Mouse (Mus musculus) lung, postnatal 0 days (tissue): Measurements from ENCODE around the gene Pnpla5. TPM values are rescaled to one million over a fixed set of nuclear protein-coding genes. Genes with fewer than 3 reads are reported as not detected.

ENCODE experiments used
- ATAC-seq: fragments of 200-750 bp; cut with Nextera tagmentation; 2 replicates; pipeline ENCODE4 v1.8.0; 2017; ENCODE audit warnings: moderate library complexity
- DNase-seq: peaks from one replicate; pipeline ENCODE4 v3.0.0-alpha.2; 2016; ENCODE audit warnings: low spot score
- H3K27ac ChIP-seq: fragments of 300-500 bp; sonication (generic); 2 replicates; pipeline ENCODE4 v1.5.1; 2014; ENCODE audit warnings: antibody characterized with exemption, mild to moderate bottlenecking, low read length, mixed read lengths
- H3K27me3 ChIP-seq: fragments of 300-500 bp; sonication (generic); replicated peaks from 2 replicates; pipeline ENCODE4 v1.6.1; 2014; ENCODE audit warnings: low read length, mixed read lengths; ENCODE audit not compliant: insufficient read depth
- H3K36me3 ChIP-seq: fragments of 300-500 bp; sonication (generic); 2 replicates; pipeline ENCODE4 v1.6.1; 2014; ENCODE audit warnings: low read length, mixed read lengths; ENCODE audit not compliant: insufficient read depth
- H3K4me1 ChIP-seq: fragments of 300-500 bp; sonication (generic); 2 replicates; pipeline ENCODE4 v1.6.1; 2014; ENCODE audit warnings: antibody characterized with exemption, low read depth, low read length, mixed read lengths; ENCODE audit not compliant: insufficient read depth
- H3K4me2 ChIP-seq: fragments of 300-500 bp; sonication (generic); replicated peaks from 2 replicates; pipeline ENCODE4 v1.6.1; 2014; ENCODE audit warnings: low read depth, mild to moderate bottlenecking, low read length, moderate library complexity, mixed read lengths
- H3K4me3 ChIP-seq: fragments of 300-500 bp; sonication (generic); 2 replicates; pipeline ENCODE4 v1.5.1; 2014; ENCODE audit warnings: low read depth, low read length
- H3K9ac ChIP-seq: fragments of 300-500 bp; sonication (generic); replicated peaks from 2 replicates; pipeline ENCODE4 v1.6.1; 2014; ENCODE audit warnings: low read depth, mild to moderate bottlenecking
- H3K9me3 ChIP-seq: fragments of 300-500 bp; sonication (generic); 2 replicates; pipeline ENCODE4 v1.6.1; 2016; ENCODE audit warnings: low read length, mixed read lengths
- CTCF ChIP-seq: IDR thresholded peaks from 2 replicates; pipeline ENCODE4 v1.5.1; 2016; ENCODE audit warnings: antibody characterized with exemption, mild to moderate bottlenecking
- EP300 ChIP-seq: IDR thresholded peaks from 2 replicates; pipeline ENCODE4 v1.6.1; 2016; ENCODE audit warnings: antibody characterized with exemption, mild to moderate bottlenecking, control low read depth
- WGBS: fragments of 180-500 bp; shearing (Covaris S2); extraction: QIAGEN DNeasy Blood & Tissue Kit; methylation state at CpG from one replicate; pipeline ENCODE4 v1.1.7; 2014; 5-methylcytosine and 5-hydroxymethylcytosine counted together
- polyA plus RNA-seq: library from polyadenylated mRNA; unstranded; fragments of >200 nt; fragmentation: Nextera tagmentation; extraction: Ambion mirVana; gene quantifications from 2 replicates; pipeline ENCODE4 v1.2.1, GENCODE M21; 2015

The Pnpla5 gene
- polyA plus RNA-seq, 1 experiment from 2014 or later: not detected

DNA sequence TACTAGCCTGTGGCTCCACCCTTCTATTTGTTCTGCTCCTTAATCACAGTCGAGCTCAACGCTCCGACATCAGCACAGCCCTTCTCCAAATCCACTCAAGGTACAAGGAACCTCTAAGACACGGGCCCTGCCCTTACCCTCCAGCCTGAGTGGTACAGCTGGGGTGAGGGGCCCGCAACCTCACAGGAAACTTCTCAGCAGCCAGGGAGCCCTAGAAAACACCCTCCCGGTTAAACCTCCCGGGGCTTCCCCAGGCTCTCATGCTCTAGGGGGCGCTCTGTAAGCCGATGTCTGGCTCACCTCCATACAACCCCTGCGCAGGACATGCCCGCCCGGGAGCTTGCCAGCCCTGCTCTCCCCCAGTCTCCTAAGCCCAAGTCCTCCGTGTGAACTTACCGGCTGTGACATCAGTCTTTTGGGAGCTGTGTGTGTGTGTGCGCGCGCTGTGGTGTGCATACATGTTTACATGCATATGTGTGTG is 48.2 kb downstream of the Pnpla5 start:
- DNase-seq: no peak
- TF ChIP-seq EP300 (no peak), CTCF (peak; percentile 28)
- H3K9me3 ChIP-seq: no peaks in the 10 kb centered on the region
- H3K36me3 ChIP-seq: no peaks in the 10 kb centered on the region
- H3K4me3 ChIP-seq: no peak overlapping the region
- H3K4me2 ChIP-seq: peak overlapping the region; percentile 28; the same call in 1 of the 2 replicates
- no peak overlapping the region for H3K27ac ChIP-seq
- no peak overlapping the region for H3K9ac ChIP-seq
- WGBS: 20% methylated on average over 17 of the region's 17 CpGs
- peaks cover 10% of the 10 kb centered on the region; the same call in 1 of the 2 replicates for H3K27me3 ChIP-seq
- ATAC-seq: no peak
- H3K4me1 ChIP-seq: no peaks in the 10 kb centered on the region

DNA sequence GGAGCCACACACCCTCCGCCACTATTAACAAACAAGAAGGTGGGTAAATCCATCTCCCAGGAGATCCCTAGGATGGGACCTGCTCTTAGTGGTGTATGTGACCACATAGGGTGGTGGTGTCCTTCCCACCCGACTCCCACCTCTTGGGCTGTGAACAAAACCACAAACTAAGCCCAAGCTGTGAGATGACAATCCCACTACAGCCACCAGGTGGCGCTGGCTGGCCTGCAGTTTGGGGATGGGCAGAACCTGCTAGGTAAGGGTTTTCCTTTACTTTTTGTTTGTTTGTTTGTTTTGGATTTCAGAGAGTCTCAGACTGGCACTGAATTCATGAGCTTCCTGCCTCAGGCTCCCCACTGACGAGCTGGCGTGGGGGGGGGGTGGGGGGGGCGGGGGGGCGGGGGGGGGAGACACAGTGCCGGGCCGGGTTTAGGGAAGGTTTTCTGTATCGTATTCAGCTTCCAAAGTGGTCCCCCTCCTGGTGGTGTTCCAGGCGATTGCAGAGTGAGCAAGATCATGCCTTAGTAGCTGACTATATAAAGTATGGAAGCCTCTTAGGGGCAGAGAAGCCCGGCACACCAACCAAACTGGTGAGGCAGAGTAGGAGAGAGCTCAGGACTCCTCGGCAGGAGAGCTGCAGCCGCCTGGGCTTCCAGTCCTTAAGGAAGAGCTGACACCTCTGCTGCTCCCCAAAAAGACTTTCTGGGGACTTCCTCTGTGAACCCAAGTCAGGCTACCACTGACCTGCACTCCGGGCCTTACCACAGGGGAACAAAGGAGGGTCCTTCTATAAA is 48.9 kb downstream of the Pnpla5 start:
- ATAC-seq: no peak
- H3K36me3 ChIP-seq: no peaks in the 10 kb centered on the region
- H3K9ac ChIP-seq: no peak overlapping the region
- peaks cover 11% of the 10 kb centered on the region; the same call in 1 of the 2 replicates for H3K27me3 ChIP-seq
- peak overlapping the region; percentile 28 for H3K4me2 ChIP-seq
- WGBS: 13% methylated on average over 10 of the region's 15 CpGs
- no peaks in the 10 kb centered on the region for H3K9me3 ChIP-seq
- no peak overlapping the region for H3K27ac ChIP-seq
- H3K4me1 ChIP-seq: no peaks in the 10 kb centered on the region
- TF ChIP-seq EP300: no peak
- TF ChIP-seq CTCF: peak; percentile 89
- H3K4me3 ChIP-seq: no peak overlapping the region
- peak; percentile 41 for DNase-seq

- no peak overlapping the region for H3K9ac ChIP-seq
- no peaks in the 10 kb centered on the region for H3K4me1 ChIP-seq
- no peak overlapping the region for H3K27ac ChIP-seq
- H3K4me2 ChIP-seq: no peak overlapping the region
- H3K27me3 ChIP-seq: peaks cover 17% of the 10 kb centered on the region; the same call in 1 of the 2 replicates
- ATAC-seq (no peak), DNase-seq (peak; percentile 18)
- 21% methylated on average over 8 of the region's 8 CpGs for WGBS
- H3K36me3 ChIP-seq: no peaks in the 10 kb centered on the region
- no peak overlapping the region for H3K4me3 ChIP-seq
- TF ChIP-seq CTCF (no peak), EP300 (no peak)
- no peaks in the 10 kb centered on the region for H3K9me3 ChIP-seq
Observed at GRCm38 (mm10) chr15:84073058-84073457, 49.9 kb downstream of the Pnpla5 start.

DNA sequence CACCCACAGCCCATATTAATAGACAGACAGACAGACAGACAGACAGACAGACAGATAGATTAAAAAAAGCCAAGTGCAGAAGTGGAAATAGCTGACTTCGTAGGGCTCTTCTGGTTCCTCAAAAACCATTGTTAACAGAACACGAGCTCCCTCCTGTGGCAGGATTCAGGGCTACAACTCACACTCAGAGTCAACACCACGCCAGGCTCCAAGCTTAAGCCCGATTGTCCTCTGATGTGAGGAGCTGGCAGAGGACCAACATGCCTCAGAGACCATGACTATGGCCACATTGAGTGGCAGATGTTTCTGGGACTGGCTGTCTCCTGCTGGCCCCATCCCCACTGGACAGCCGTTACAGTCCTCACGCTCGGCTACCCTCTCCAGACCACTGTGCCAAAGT is 50.7 kb downstream of the Pnpla5 start:
- no peaks in the 10 kb centered on the region for H3K9me3 ChIP-seq
- TF ChIP-seq EP300: no peak
- peak; percentile 69 for TF ChIP-seq CTCF
- H3K36me3 ChIP-seq: no peaks in the 10 kb centered on the region
- no peak overlapping the region for H3K4me2 ChIP-seq
- no peak overlapping the region for H3K4me3 ChIP-seq
- no peak overlapping the region for H3K27ac ChIP-seq
- ATAC-seq: no peak
- H3K27me3 ChIP-seq: peaks cover 21% of the 10 kb centered on the region; the same call in 1 of the 2 replicates
- peak; percentile 49 for DNase-seq
- 21% methylated on average over 7 of the region's 7 CpGs for WGBS
- H3K9ac ChIP-seq: no peak overlapping the region
- H3K4me1 ChIP-seq: no peaks in the 10 kb centered on the region

DNA sequence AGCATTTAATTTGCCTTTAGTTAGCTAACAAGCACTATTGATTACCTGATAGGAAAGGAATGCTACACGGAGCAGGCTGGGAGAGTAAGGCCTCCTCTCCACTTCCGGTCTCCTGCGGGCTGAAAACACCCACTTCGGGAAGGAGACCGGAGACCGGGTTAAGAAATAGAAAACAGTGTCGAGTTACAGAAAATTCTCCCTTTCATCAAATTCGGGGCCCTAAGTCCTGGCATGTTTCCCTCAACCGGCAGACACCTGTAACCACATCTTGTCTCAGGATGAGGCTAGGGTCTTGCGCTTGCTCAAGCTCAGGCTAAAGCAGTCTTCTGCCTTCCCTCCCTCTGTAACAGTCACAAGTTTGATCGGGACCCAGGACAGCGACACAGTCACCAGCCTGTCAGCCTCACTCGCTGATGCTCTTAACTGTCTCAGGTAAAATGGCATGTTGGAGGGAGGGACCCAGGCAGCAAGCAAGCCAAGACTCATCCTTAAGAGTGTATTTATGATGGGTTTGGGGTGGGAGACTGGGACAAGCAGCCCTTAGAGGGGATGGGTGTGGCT is 52.8 kb downstream of the Pnpla5 start:
- Histone ChIP-seq H3K4me3 (no peak overlapping the region), H3K9ac (no peak overlapping the region), H3K4me1 (no peaks in the 10 kb centered on the region), H3K9me3 (no peaks in the 10 kb centered on the region), H3K27me3 (peaks cover 21% of the 10 kb centered on the region; the same call in 1 of the 2 replicates), H3K4me2 (no peak overlapping the region), H3K27ac (no peak overlapping the region), H3K36me3 (no peaks in the 10 kb centered on the region)
- TF ChIP-seq CTCF (no peak), EP300 (no peak)
- WGBS: 1% methylated on average over 13 of the region's 13 CpGs
- ATAC-seq (no peak), DNase-seq (no peak)

DNA sequence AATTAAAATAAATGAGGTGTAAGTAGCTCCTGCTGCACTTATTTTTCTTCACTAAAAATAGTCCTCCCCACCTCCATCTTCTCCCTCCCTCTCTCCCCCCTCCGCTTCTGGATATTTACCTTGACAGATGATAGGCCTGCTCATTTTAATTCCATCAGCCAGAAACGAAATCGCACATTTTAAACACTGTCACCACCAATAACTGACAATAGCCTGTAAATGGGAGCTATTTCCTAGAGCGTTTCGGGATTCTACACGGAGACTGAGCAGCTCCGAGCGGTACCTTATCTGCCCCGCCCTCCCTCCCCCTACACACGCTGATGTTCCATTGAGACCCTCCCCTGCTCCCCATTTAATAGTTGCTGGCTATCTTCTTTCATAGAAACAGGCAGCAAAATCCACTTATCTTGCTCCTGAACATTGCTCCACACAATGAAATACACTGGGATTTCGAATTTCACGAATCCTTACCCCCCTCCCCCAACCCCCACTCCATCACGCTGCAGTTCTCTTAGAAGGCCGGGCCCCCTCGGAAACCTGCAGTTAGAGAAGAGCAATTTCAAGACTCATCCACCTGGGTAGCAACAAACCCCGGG is 53.4 kb downstream of the Pnpla5 start:
- H3K4me2 ChIP-seq: no peak overlapping the region
- H3K36me3 ChIP-seq: no peaks in the 10 kb centered on the region
- H3K9me3 ChIP-seq: no peaks in the 10 kb centered on the region
- H3K27me3 ChIP-seq: peaks cover 25% of the 10 kb centered on the region; the same call in 1 of the 2 replicates
- H3K27ac ChIP-seq: no peak overlapping the region
- DNase-seq (no peak), ATAC-seq (no peak)
- 10% methylated on average over 16 of the region's 16 CpGs for WGBS
- H3K4me1 ChIP-seq: no peaks in the 10 kb centered on the region
- no peak overlapping the region for H3K9ac ChIP-seq
- TF ChIP-seq EP300 (no peak), CTCF (no peak)
- H3K4me3 ChIP-seq: no peak overlapping the region
